Mouse (Mus musculus) liver, embryonic 14.5 days (tissue): Measurements from ENCODE around the gene Trim50.

Source experiments
- CTCF ChIP-seq: IDR thresholded peaks from 2 replicates; pipeline ENCODE4 v1.5.1; 2016; ENCODE audit warnings: antibody characterized with exemption, low read depth, control low read depth
- EP300 ChIP-seq: IDR thresholded peaks from 2 replicates; pipeline ENCODE4 v1.6.1; 2016; ENCODE audit warnings: antibody characterized with exemption, low read depth

DNA sequence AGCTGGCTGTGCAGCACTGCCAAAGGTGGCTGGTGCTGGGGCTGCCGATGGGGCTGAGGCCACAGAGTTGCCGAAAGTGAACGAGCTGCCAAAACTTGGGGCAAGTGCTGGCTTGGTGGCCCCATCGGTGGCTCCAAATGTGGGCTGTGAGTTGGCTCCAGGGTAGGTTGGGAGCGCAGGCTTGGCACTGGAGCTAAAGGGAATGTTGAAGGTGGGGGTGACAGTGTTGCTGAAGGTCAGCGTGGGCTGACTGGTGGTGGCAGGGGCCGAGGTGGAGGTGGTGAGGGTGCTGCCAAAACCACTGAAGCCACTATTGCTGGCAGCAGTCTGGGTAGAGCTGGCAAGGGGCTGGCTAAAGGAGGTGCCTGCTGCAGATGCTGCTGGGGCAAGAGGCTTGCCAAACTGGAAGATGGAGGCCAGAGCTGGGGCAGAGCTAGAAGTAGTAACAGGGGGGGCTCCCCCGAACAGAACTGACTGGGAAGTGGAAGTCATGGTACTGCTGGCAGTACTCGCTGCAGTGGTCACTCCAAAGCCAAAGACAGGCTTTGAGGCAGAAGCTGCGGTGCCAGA, 28.3 kb downstream of the Trim50 start:
- TF ChIP-seq CTCF (no peak), EP300 (no peak)
